Mouse (Mus musculus) liver, embryonic 14.5 days (tissue): ENCODE data around the gene Tnfrsf9. TPM values are rescaled to one million over a fixed set of nuclear protein-coding genes. Genes with fewer than 3 reads are reported as not detected.

ENCODE experiments used
- ATAC-seq: fragments of 200-750 bp; cut with Nextera tagmentation; 2 replicates; pipeline ENCODE4 v1.8.0; 2017; ENCODE audit warnings: moderate number of reproducible peaks, mild to moderate bottlenecking, moderate library complexity; ENCODE audit not compliant: insufficient read depth
- DNase-seq, 3 experiments: peaks; one replicate each; pipeline ENCODE4 v3.0.0-alpha.2; 2012 to 2013; ENCODE audit warnings: low read depth in 3 of 3, low spot score in 3 of 3
- H3K27ac ChIP-seq: fragments of 300-500 bp; sonication (generic); 2 replicates; pipeline ENCODE4 v1.5.1; 2014; ENCODE audit warnings: moderate library complexity, mild to moderate bottlenecking, control low read depth, inconsistent platforms
- H3K27me3 ChIP-seq: fragments of 300-500 bp; sonication (generic); 2 replicates; pipeline ENCODE4 v1.6.1; 2014; ENCODE audit warnings: mild to moderate bottlenecking, low read length, moderate library complexity; ENCODE audit not compliant: control insufficient read depth, insufficient read depth
- H3K36me3 ChIP-seq: fragments of 300-500 bp; sonication (generic); replicated peaks from 2 replicates; pipeline ENCODE4 v1.6.1; 2014; ENCODE audit warnings: low read depth; ENCODE audit not compliant: control insufficient read depth, insufficient read depth
- H3K4me1 ChIP-seq, 2 experiments: fragments of 200-500 bp in 1 of 2; fragments of 300-500 bp in 1 of 2; sonication (generic) in 1 of 2; replicated peaks; 2 replicates each; pipeline ENCODE4 v1.6.1; 2012 to 2014; ENCODE audit warnings: antibody characterized with exemption in 1 of 2, inconsistent platforms in 1 of 2, low read length in 1 of 2; ENCODE audit not compliant: control insufficient read depth in 2 of 2, insufficient read depth in 2 of 2
- H3K4me2 ChIP-seq: fragments of 300-500 bp; sonication (generic); 2 replicates; pipeline ENCODE4 v1.6.1; 2014; ENCODE audit warnings: low read depth, mild to moderate bottlenecking, control low read depth, moderate library complexity
- H3K4me3 ChIP-seq, 2 experiments: fragments of 200-500 bp in 1 of 2; fragments of 300-500 bp in 1 of 2; sonication (generic) in 1 of 2; 2 replicates each; pipeline ENCODE4 v1.5.1; 2012 to 2014; ENCODE audit warnings: low read depth in 2 of 2, low read length in 2 of 2, mild to moderate bottlenecking in 2 of 2, control low read depth in 1 of 2, inconsistent platforms in 1 of 2, moderate library complexity in 1 of 2; ENCODE audit not compliant: insufficient read depth in 1 of 2
- H3K9ac ChIP-seq: fragments of 300-500 bp; sonication (generic); replicated peaks from 2 replicates; pipeline ENCODE4 v1.6.1; 2014; ENCODE audit warnings: mild to moderate bottlenecking, control low read depth, moderate library complexity
- H3K9me3 ChIP-seq: fragments of 300-500 bp; sonication (generic); 2 replicates; pipeline ENCODE4 v1.6.1; 2016; ENCODE audit warnings: low read length, mixed read lengths; ENCODE audit not compliant: control insufficient read depth
- CTCF ChIP-seq: IDR thresholded peaks from 2 replicates; pipeline ENCODE4 v1.5.1; 2016; ENCODE audit warnings: antibody characterized with exemption, low read depth, control low read depth
- EP300 ChIP-seq: IDR thresholded peaks from 2 replicates; pipeline ENCODE4 v1.6.1; 2016; ENCODE audit warnings: antibody characterized with exemption, low read depth
- WGBS: fragments of 180-500 bp; shearing (Covaris S2); extraction: QIAGEN DNeasy Blood & Tissue Kit; methylation state at CpG from one replicate; pipeline ENCODE4 v1.1.7; 2014; ENCODE audit not compliant: insufficient replicate concordance; 5-methylcytosine and 5-hydroxymethylcytosine counted together
- polyA plus RNA-seq, 2 experiments: library from polyadenylated mRNA; depleted of rRNA in 1 of 2; stranded (reverse) in 1 of 2; unstranded in 1 of 2; fragments of >200 nt; fragmentation: Nextera tagmentation in 1 of 2; extraction: Ambion mirVana in 1 of 2; gene quantifications; 2 replicates each; pipeline versions ENCODE4 v1.2.1 to v1.2.3; 2012 to 2014

Gene Tnfrsf9
- polyA plus RNA-seq (2012; rRNA removed) (0.08 and 0.10 TPM in 2 replicates), polyA plus RNA-seq (2014; fragmentation: Nextera tagmentation; extraction: Ambion mirVana) (not detected in 2 replicates)

GRCm38 (mm10) chr4:150914290-150914733 lies at the start of gene Tnfrsf9, which contains the start of gene Park7:
Gene Tnfrsf9, plus strand, starts transcription at chr4:150914562.
Gene Park7, minus strand, starts transcription at chr4:150914437.
- H3K9me3 ChIP-seq: no peaks in the 10 kb centered on the region
- DNase-seq (peak; percentile 92 to 93 (median 92)), ATAC-seq (peak; percentile 84)
- H3K9ac ChIP-seq: peak within 1 kb of the TSS; percentile 76
- TF ChIP-seq EP300 (no peak), CTCF (peak; percentile 92)
- H3K4me3 ChIP-seq: peak within 1 kb of the TSS; percentile 76
- H3K4me2 ChIP-seq: peak within 1 kb of the TSS; percentile 71
- H3K36me3 ChIP-seq: no peaks in the 10 kb centered on the region
- no peaks in the 10 kb centered on the region for H3K27me3 ChIP-seq
- H3K27ac ChIP-seq: peak within 1 kb of the TSS; percentile 74
- peaks cover 12 to 20% of the 10 kb centered on the region in 2 experiments for H3K4me1 ChIP-seq
- WGBS: under 1% methylated on average over 48 of the region's 48 CpGs

DNA sequence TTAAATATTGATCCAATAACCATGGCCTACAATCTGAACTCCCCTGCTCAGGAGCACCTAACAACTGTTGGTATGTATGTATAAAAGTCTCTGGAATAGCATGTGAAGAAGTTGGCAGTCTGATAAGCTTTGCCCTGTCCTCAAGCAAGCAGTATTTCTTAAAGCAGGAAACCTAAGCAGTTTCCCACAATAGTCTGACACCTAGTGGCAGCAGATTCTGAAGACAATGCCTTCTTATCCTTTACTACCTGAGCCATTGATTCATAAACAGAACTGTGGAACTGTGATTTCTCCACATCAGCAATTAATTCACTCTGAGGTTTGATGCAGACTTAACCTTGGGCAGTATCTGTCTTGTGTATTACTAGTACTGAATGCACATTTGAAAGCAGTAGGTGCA lies 49.0 kb upstream of the Tnfrsf9 start:
- Histone ChIP-seq H3K4me2 (no peak overlapping the region), H3K36me3 (no peaks in the 10 kb centered on the region; the same call in 1 of the 2 replicates), H3K4me1 (peaks cover 0 to 2% of the 10 kb centered on the region in 2 experiments; a peak in 1 of 4 replicates), H3K4me3 (no peak overlapping the region), H3K9ac (no peak overlapping the region), H3K27me3 (no peaks in the 10 kb centered on the region), H3K27ac (no peak overlapping the region), H3K9me3 (no peaks in the 10 kb centered on the region)
- no peak for TF ChIP-seq CTCF
- no peak for TF ChIP-seq EP300
- ATAC-seq (no peak), DNase-seq (no peak)

- Histone ChIP-seq H3K9me3 (no peaks in the 10 kb centered on the region), H3K9ac (no peak overlapping the region), H3K4me1 (peaks cover 0 to 2% of the 10 kb centered on the region in 2 experiments; a peak in 1 of 4 replicates), H3K27ac (no peak overlapping the region), H3K27me3 (no peaks in the 10 kb centered on the region), H3K4me2 (no peak overlapping the region), H3K36me3 (no peaks in the 10 kb centered on the region; the same call in 1 of the 2 replicates), H3K4me3 (no peak overlapping the region)
- DNase-seq: no peak
- TF ChIP-seq CTCF (no peak), EP300 (no peak)
- WGBS: 73% methylated on average over 11 of the region's 11 CpGs
- no peak for ATAC-seq
These were observed 48.3 kb upstream of the Tnfrsf9 start for GRCm38 (mm10) chr4:150866069-150866468.

- WGBS: 82% methylated on average over 12 of the region's 12 CpGs
These were observed 47.9 kb upstream of the Tnfrsf9 start for GRCm38 (mm10) chr4:150866494-150866893.

GRCm38 (mm10) chr4:150868161-150868560 lies 46.2 kb upstream of the Tnfrsf9 start:
- no peaks in the 10 kb centered on the region for H3K9me3 ChIP-seq
- TF ChIP-seq CTCF (no peak), EP300 (no peak)
- H3K36me3 ChIP-seq: no peaks in the 10 kb centered on the region; the same call in 1 of the 2 replicates
- DNase-seq (no peak), ATAC-seq (no peak)
- H3K4me1 ChIP-seq: peaks cover 0 to 8% of the 10 kb centered on the region in 2 experiments; a peak in 2 of 4 replicates
- no peak overlapping the region for H3K4me2 ChIP-seq
- WGBS: 72% methylated on average over 6 of the region's 6 CpGs
- H3K4me3 ChIP-seq: no peak overlapping the region
- H3K27me3 ChIP-seq: no peaks in the 10 kb centered on the region
- no peak overlapping the region for H3K27ac ChIP-seq
- H3K9ac ChIP-seq: no peak overlapping the region

More at GRCm38 (mm10) chr4:150866494-150866893, 47.9 kb upstream of the Tnfrsf9 start:
- Histone ChIP-seq H3K27me3 (no peaks in the 10 kb centered on the region), H3K4me1 (peaks cover 0 to 5% of the 10 kb centered on the region in 2 experiments; a peak in 2 of 4 replicates), H3K27ac (no peak overlapping the region), H3K9me3 (no peaks in the 10 kb centered on the region), H3K36me3 (no peaks in the 10 kb centered on the region; the same call in 1 of the 2 replicates), H3K9ac (no peak overlapping the region), H3K4me2 (no peak overlapping the region), H3K4me3 (no peak overlapping the region)
- DNase-seq (no peak), ATAC-seq (no peak)
- no peak for TF ChIP-seq EP300
- TF ChIP-seq CTCF: no peak
